Mouse (Mus musculus): ENCODE measurements at regions not wholly inside any gene's neighbourhood (a gene's known extent, or its start where the extent isn't known, plus 50 kb on each side); places are given as distances from the start of the nearest gene placed in this dataset.

- Histone ChIP-seq H3K27me3 (ENCODE audit: control insufficient read depth, insufficient read depth, low read length) (no peaks in the 10 kb centered on the region), H3K36me3 (replicated peaks; ENCODE audit: control insufficient read depth, insufficient read depth, low read length) (no peaks in the 10 kb centered on the region), H3K9me3 (replicated peaks; ENCODE audit: control insufficient read depth, low read length) (no peaks in the 10 kb centered on the region), H3K4me1 (ENCODE audit: control insufficient read depth, insufficient read depth) (no peaks in the 10 kb centered on the region), H3K4me3 (ENCODE audit: low read depth, low read length) (no peak overlapping the region), H3K9ac (replicated peaks; ENCODE audit: low read depth, low read length) (no peak overlapping the region), H3K4me2 (ENCODE audit: low read depth, low read length) (no peak overlapping the region), H3K27ac (ENCODE audit: low read depth) (no peak overlapping the region)
- ATAC-seq (ENCODE audit: insufficient read depth, low read depth) (no peak), DNase-seq (ENCODE audit: low spot score) (no peak)
- TF ChIP-seq EP300 (IDR thresholded peaks at IDR 0.05; ENCODE audit: low read depth) (no peak), CTCF (IDR thresholded peaks at IDR 0.05; ENCODE audit: low read depth) (no peak)
These were observed 335.2 kb upstream of the Mmadhc start for GRCm38 (mm10) chr2:50631786-50632185.

DNA sequence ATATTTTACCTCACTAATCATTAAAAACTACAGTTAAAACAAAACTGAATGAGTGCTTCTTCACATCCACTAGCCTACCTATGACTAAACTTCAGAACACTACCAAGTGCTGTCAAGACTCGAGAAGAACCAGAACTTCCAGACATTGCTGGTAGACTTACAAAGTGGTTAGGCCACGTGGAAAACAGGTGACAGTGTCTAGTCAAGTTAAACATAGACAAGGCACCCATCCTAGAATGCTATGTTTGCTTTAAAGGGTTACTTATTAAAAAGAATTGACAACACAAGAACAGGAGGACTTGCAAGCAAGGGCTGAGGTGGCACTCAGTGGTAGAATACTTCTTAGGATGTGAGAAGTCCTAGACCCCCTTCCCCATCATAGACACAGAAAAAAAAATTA lies 330.9 kb upstream of the Mmadhc start:
- no peaks in the 10 kb centered on the region for H3K4me1 ChIP-seq (ENCODE audit: control insufficient read depth, insufficient read depth)
- H3K4me3 ChIP-seq (ENCODE audit: low read depth, low read length) = no peak overlapping the region
- H3K4me2 ChIP-seq (ENCODE audit: low read depth, low read length) = no peak overlapping the region
- no peaks in the 10 kb centered on the region for H3K9me3 ChIP-seq (replicated peaks; ENCODE audit: control insufficient read depth, low read length)
- H3K27ac ChIP-seq (ENCODE audit: low read depth) = no peak overlapping the region
- WGBS = 63% methylated on average over 2 of the region's 2 CpGs
- TF ChIP-seq CTCF (IDR thresholded peaks at IDR 0.05; ENCODE audit: low read depth) = no peak
- no peak for TF ChIP-seq EP300 (IDR thresholded peaks at IDR 0.05; ENCODE audit: low read depth)
- H3K9ac ChIP-seq (replicated peaks; ENCODE audit: low read depth, low read length) = no peak overlapping the region
- DNase-seq (ENCODE audit: low spot score) = no peak
- H3K27me3 ChIP-seq (ENCODE audit: control insufficient read depth, insufficient read depth, low read length) = no peaks in the 10 kb centered on the region
- no peak for ATAC-seq (ENCODE audit: insufficient read depth, low read depth)
- no peaks in the 10 kb centered on the region for H3K36me3 ChIP-seq (replicated peaks; ENCODE audit: control insufficient read depth, insufficient read depth, low read length)

DNA sequence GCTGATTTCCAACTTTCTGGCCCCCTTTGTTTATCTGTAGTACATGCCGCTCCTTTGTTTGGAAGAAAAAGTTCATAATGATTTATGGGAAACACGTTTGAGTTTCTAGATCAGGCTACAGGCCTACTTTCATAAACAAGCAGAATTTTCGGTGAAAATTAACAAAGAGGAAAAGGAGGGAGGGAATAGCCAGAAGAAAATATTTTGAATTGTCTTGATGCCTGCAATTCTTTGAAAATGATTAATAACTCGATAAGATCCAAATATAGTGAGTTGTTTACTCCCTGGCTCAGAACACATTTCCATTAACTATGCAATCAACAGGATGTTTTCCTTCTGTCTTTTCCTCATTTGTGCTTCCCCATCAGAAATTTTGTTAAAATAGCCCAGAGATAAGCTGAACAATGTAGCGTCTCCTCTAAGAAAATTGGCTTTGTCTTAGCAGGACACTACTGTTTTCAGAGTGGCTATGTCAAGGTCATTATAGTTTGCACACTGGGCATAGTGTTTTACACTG lies 328.7 kb upstream of the Mmadhc start:
- H3K27me3 ChIP-seq (ENCODE audit: control insufficient read depth, insufficient read depth, low read length) = no peaks in the 10 kb centered on the region
- DNase-seq (ENCODE audit: low spot score) = no peak
- H3K4me1 ChIP-seq (ENCODE audit: control insufficient read depth, insufficient read depth) = no peaks in the 10 kb centered on the region
- H3K4me2 ChIP-seq (ENCODE audit: low read depth, low read length) = no peak overlapping the region
- no peak overlapping the region for H3K9ac ChIP-seq (replicated peaks; ENCODE audit: low read depth, low read length)
- H3K27ac ChIP-seq (ENCODE audit: low read depth) = no peak overlapping the region
- H3K9me3 ChIP-seq (replicated peaks; ENCODE audit: control insufficient read depth, low read length) = no peaks in the 10 kb centered on the region
- no peak overlapping the region for H3K4me3 ChIP-seq (ENCODE audit: low read depth, low read length)
- TF ChIP-seq CTCF (IDR thresholded peaks at IDR 0.05; ENCODE audit: low read depth) (no peak), EP300 (IDR thresholded peaks at IDR 0.05; ENCODE audit: low read depth) (no peak)
- 55% methylated on average over 5 of the region's 5 CpGs for WGBS
- H3K36me3 ChIP-seq (replicated peaks; ENCODE audit: control insufficient read depth, insufficient read depth, low read length) = no peaks in the 10 kb centered on the region
- no peak for ATAC-seq (ENCODE audit: insufficient read depth, low read depth)

- H3K4me1 ChIP-seq (ENCODE audit: control insufficient read depth, insufficient read depth) = no peaks in the 10 kb centered on the region
- DNase-seq (ENCODE audit: low spot score) (no peak), ATAC-seq (ENCODE audit: insufficient read depth, low read depth) (peak; percentile 64)
- H3K27me3 ChIP-seq (ENCODE audit: control insufficient read depth, insufficient read depth, low read length) = no peaks in the 10 kb centered on the region
- H3K9ac ChIP-seq (replicated peaks; ENCODE audit: low read depth, low read length) = no peak overlapping the region
- no peak overlapping the region for H3K4me2 ChIP-seq (ENCODE audit: low read depth, low read length)
- H3K9me3 ChIP-seq (replicated peaks; ENCODE audit: control insufficient read depth, low read length) = no peaks in the 10 kb centered on the region
- WGBS = 26% methylated on average over 1 of the region's 1 CpGs
- no peak overlapping the region for H3K27ac ChIP-seq (ENCODE audit: low read depth)
- TF ChIP-seq EP300 (IDR thresholded peaks at IDR 0.05; ENCODE audit: low read depth) (no peak), CTCF (IDR thresholded peaks at IDR 0.05; ENCODE audit: low read depth) (peak; percentile 58)
- H3K4me3 ChIP-seq (ENCODE audit: low read depth, low read length) = no peak overlapping the region
- no peaks in the 10 kb centered on the region for H3K36me3 ChIP-seq (replicated peaks; ENCODE audit: control insufficient read depth, insufficient read depth, low read length)
These were observed 312.5 kb upstream of the Mmadhc start for GRCm38 (mm10) chr2:50609086-50609485.

DNA sequence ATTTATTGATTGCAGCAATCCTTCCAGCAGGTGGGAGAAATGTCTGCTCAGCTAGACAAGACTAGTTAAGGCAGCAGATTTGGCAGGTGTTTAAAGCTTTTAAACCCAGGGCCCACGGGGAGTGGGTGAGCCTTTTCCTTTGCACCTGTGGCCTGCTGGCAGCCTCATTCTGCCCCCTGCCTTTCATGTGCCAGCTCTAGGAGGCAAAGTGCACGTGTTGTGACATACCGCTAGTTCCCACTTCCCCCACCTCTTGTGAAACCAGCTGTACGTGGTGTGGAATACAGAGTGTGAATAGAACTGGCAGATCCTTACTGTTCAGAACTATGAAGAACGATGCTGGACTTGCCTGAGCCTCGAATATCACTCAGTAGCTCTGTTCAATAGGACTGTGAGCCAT lies 292.6 kb upstream of the Mmadhc start:
- TF ChIP-seq EP300 (IDR thresholded peaks at IDR 0.05; ENCODE audit: low read depth) = no peak
- no peak for TF ChIP-seq CTCF (IDR thresholded peaks at IDR 0.05; ENCODE audit: low read depth)
- DNase-seq (ENCODE audit: low spot score) = no peak
- H3K4me1 ChIP-seq (ENCODE audit: control insufficient read depth, insufficient read depth) = no peaks in the 10 kb centered on the region
- H3K36me3 ChIP-seq (replicated peaks; ENCODE audit: control insufficient read depth, insufficient read depth, low read length) = no peaks in the 10 kb centered on the region
- H3K9me3 ChIP-seq (replicated peaks; ENCODE audit: control insufficient read depth, low read length) = no peaks in the 10 kb centered on the region
- H3K27ac ChIP-seq (ENCODE audit: low read depth) = no peak overlapping the region
- 60% methylated on average over 6 of the region's 6 CpGs for WGBS
- no peak overlapping the region for H3K4me2 ChIP-seq (ENCODE audit: low read depth, low read length)
- H3K4me3 ChIP-seq (ENCODE audit: low read depth, low read length) = no peak overlapping the region
- no peak for ATAC-seq (ENCODE audit: insufficient read depth, low read depth)
- no peak overlapping the region for H3K9ac ChIP-seq (replicated peaks; ENCODE audit: low read depth, low read length)
- H3K27me3 ChIP-seq (ENCODE audit: control insufficient read depth, insufficient read depth, low read length) = no peaks in the 10 kb centered on the region

GRCm38 (mm10) chr2:50588652-50589051 lies 292.1 kb upstream of the Mmadhc start:
- Histone ChIP-seq H3K27ac (ENCODE audit: low read depth) (no peak overlapping the region), H3K4me3 (ENCODE audit: low read depth, low read length) (no peak overlapping the region), H3K4me1 (ENCODE audit: control insufficient read depth, insufficient read depth) (no peaks in the 10 kb centered on the region), H3K27me3 (ENCODE audit: control insufficient read depth, insufficient read depth, low read length) (no peaks in the 10 kb centered on the region), H3K4me2 (ENCODE audit: low read depth, low read length) (no peak overlapping the region), H3K9me3 (replicated peaks; ENCODE audit: control insufficient read depth, low read length) (no peaks in the 10 kb centered on the region), H3K9ac (replicated peaks; ENCODE audit: low read depth, low read length) (no peak overlapping the region), H3K36me3 (replicated peaks; ENCODE audit: control insufficient read depth, insufficient read depth, low read length) (no peaks in the 10 kb centered on the region)
- DNase-seq (ENCODE audit: low spot score) (no peak), ATAC-seq (ENCODE audit: insufficient read depth, low read depth) (no peak)
- 72% methylated on average over 6 of the region's 6 CpGs for WGBS
- no peak for TF ChIP-seq EP300 (IDR thresholded peaks at IDR 0.05; ENCODE audit: low read depth)
- no peak for TF ChIP-seq CTCF (IDR thresholded peaks at IDR 0.05; ENCODE audit: low read depth)
